Mouse (Mus musculus) lung, embryonic 15.5 days (tissue): ENCODE results near the gene Mroh3. TPM values are rescaled to one million over a fixed set of nuclear protein-coding genes. Genes with fewer than 3 reads are reported as not detected.

Experiments used
- ATAC-seq: fragments of 200-750 bp; cut with Nextera tagmentation; 2 replicates; pipeline ENCODE4 v1.8.0; 2017; ENCODE audit warnings: moderate number of reproducible peaks, borderline replicate concordance; ENCODE audit not compliant: low FRiP score, low TSS enrichment; ENCODE audit errors: extremely low read depth
- H3K27ac ChIP-seq: fragments of 300-500 bp; sonication (generic); 2 replicates; pipeline ENCODE4 v1.5.1; 2015; ENCODE audit warnings: moderate library complexity, mild to moderate bottlenecking, inconsistent platforms
- H3K27me3 ChIP-seq: fragments of 300-500 bp; sonication (generic); 2 replicates; pipeline ENCODE4 v1.6.1; 2015; ENCODE audit warnings: inconsistent platforms
- H3K36me3 ChIP-seq: fragments of 300-500 bp; sonication (generic); 2 replicates; pipeline ENCODE4 v1.6.1; 2015; ENCODE audit warnings: inconsistent platforms
- H3K4me1 ChIP-seq: fragments of 300-500 bp; sonication (generic); 2 replicates; pipeline ENCODE4 v1.6.1; 2015; ENCODE audit warnings: inconsistent platforms
- H3K4me2 ChIP-seq: fragments of 300-500 bp; sonication (generic); 2 replicates; pipeline ENCODE4 v1.6.1; 2015; ENCODE audit warnings: inconsistent platforms, mild to moderate bottlenecking, moderate library complexity
- H3K4me3 ChIP-seq: fragments of 300-500 bp; sonication (generic); 2 replicates; pipeline ENCODE4 v1.5.1; 2015; ENCODE audit warnings: mild to moderate bottlenecking, inconsistent platforms
- H3K9ac ChIP-seq: fragments of 300-500 bp; sonication (generic); 2 replicates; pipeline ENCODE4 v1.6.1; 2015; ENCODE audit warnings: inconsistent platforms
- H3K9me3 ChIP-seq: fragments of 300-500 bp; sonication (generic); 2 replicates; pipeline ENCODE4 v1.6.1; 2016; ENCODE audit warnings: inconsistent platforms
- WGBS: fragments of 180-500 bp; shearing (Covaris S2); methylation state at CpG from one replicate; pipeline ENCODE4 v1.1.7; 2015; 5-methylcytosine and 5-hydroxymethylcytosine counted together
- polyA plus RNA-seq: library from polyadenylated mRNA; unstranded; fragments of >200 nt; fragmentation: Nextera tagmentation; extraction: Ambion mirVana; gene quantifications from 2 replicates; pipeline ENCODE4 v1.2.1, GENCODE M21; 2015

The Mroh3 gene
- 0.17 and 0.25 TPM in 2 replicates for polyA plus RNA-seq

- Histone ChIP-seq H3K4me1 (no peaks in the 10 kb centered on the region), H3K9me3 (no peaks in the 10 kb centered on the region), H3K9ac (no peak within 1 kb of the TSS), H3K4me2 (no peak within 1 kb of the TSS), H3K27ac (no peak within 1 kb of the TSS), H3K4me3 (no peak within 1 kb of the TSS), H3K27me3 (no peaks in the 10 kb centered on the region), H3K36me3 (peaks cover 18% of the 10 kb centered on the region)
- 38% methylated on average over 3 of the region's 3 CpGs for WGBS
- no peak; the same call in 1 of the 2 replicates for ATAC-seq
Observed at GRCm38 (mm10) chr1:136212803-136213202, at the start of gene Mroh3. Gene Mroh3, minus strand, starts transcription at chr1:136212828.

GRCm38 (mm10) chr1:136260635-136261238, 48.1 kb upstream of the Mroh3 start, which contains the start of gene Gpr25:
Gene Gpr25, minus strand, starts transcription at chr1:136260873.
- Histone ChIP-seq H3K4me1 (peaks cover 14% of the 10 kb centered on the region), H3K9ac (no peak within 1 kb of the TSS; the same call in 1 of the 2 replicates), H3K4me2 (peak within 1 kb of the TSS; percentile 94), H3K27me3 (peaks cover 66% of the 10 kb centered on the region), H3K36me3 (no peaks in the 10 kb centered on the region), H3K9me3 (no peaks in the 10 kb centered on the region), H3K4me3 (peak within 1 kb of the TSS; percentile 51), H3K27ac (no peak within 1 kb of the TSS)
- peak; percentile 32; the same call in 1 of the 2 replicates for ATAC-seq
- 5% methylated on average over 26 of the region's 28 CpGs for WGBS

GRCm38 (mm10) chr1:136259893-136260634, 47.4 kb upstream of the Mroh3 start:
- Histone ChIP-seq H3K27me3 (peaks cover 66% of the 10 kb centered on the region), H3K36me3 (no peaks in the 10 kb centered on the region), H3K4me3 (peak overlapping the region; percentile 51), H3K9me3 (no peaks in the 10 kb centered on the region), H3K4me1 (peaks cover 14% of the 10 kb centered on the region), H3K4me2 (peak overlapping the region; percentile 94), H3K27ac (no peak overlapping the region), H3K9ac (no peak overlapping the region; the same call in 1 of the 2 replicates)
- ATAC-seq: peak; percentile 73
- under 1% methylated on average over 95 of the region's 95 CpGs for WGBS

GRCm38 (mm10) chr1:136259543-136259892, 46.9 kb upstream of the Mroh3 start:
- no peak overlapping the region for H3K27ac ChIP-seq
- no peaks in the 10 kb centered on the region for H3K36me3 ChIP-seq
- peak overlapping the region; percentile 51 for H3K4me3 ChIP-seq
- peaks cover 14% of the 10 kb centered on the region for H3K4me1 ChIP-seq
- no peak for ATAC-seq
- H3K9me3 ChIP-seq: no peaks in the 10 kb centered on the region
- H3K27me3 ChIP-seq: peaks cover 66% of the 10 kb centered on the region
- H3K4me2 ChIP-seq: peak overlapping the region; percentile 94
- 3% methylated on average over 16 of the region's 16 CpGs for WGBS
- no peak overlapping the region for H3K9ac ChIP-seq

- Histone ChIP-seq H3K36me3 (no peaks in the 10 kb centered on the region), H3K4me3 (no peak overlapping the region), H3K27ac (no peak overlapping the region), H3K9me3 (no peaks in the 10 kb centered on the region), H3K4me2 (no peak overlapping the region), H3K27me3 (peaks cover 66% of the 10 kb centered on the region), H3K9ac (no peak overlapping the region), H3K4me1 (peaks cover 14% of the 10 kb centered on the region)
- WGBS: 65% methylated on average over 9 of the region's 9 CpGs
- no peak for ATAC-seq
Observed at GRCm38 (mm10) chr1:136258495-136258894, 45.9 kb upstream of the Mroh3 start.

- Histone ChIP-seq H3K27me3 (peaks cover 43% of the 10 kb centered on the region), H3K9ac (no peak overlapping the region), H3K36me3 (no peaks in the 10 kb centered on the region), H3K4me2 (no peak overlapping the region), H3K9me3 (no peaks in the 10 kb centered on the region), H3K4me1 (peaks cover 12% of the 10 kb centered on the region), H3K4me3 (no peak overlapping the region), H3K27ac (no peak overlapping the region)
- WGBS: 43% methylated on average over 8 of the region's 8 CpGs
- ATAC-seq: no peak
Observed at GRCm38 (mm10) chr1:136255657-136256056, 43.0 kb upstream of the Mroh3 start.

GRCm38 (mm10) chr1:136255174-136255573, 42.5 kb upstream of the Mroh3 start:
- no peak for ATAC-seq
- WGBS: 30% methylated on average over 6 of the region's 6 CpGs
- Histone ChIP-seq H3K27ac (no peak overlapping the region), H3K9ac (no peak overlapping the region), H3K9me3 (no peaks in the 10 kb centered on the region), H3K36me3 (no peaks in the 10 kb centered on the region), H3K27me3 (peaks cover 38% of the 10 kb centered on the region), H3K4me2 (no peak overlapping the region), H3K4me3 (no peak overlapping the region), H3K4me1 (peaks cover 8% of the 10 kb centered on the region)

GRCm38 (mm10) chr1:136254503-136255065, 42.0 kb upstream of the Mroh3 start:
- 52% methylated on average over 10 of the region's 10 CpGs for WGBS
- Histone ChIP-seq H3K36me3 (no peaks in the 10 kb centered on the region), H3K27ac (no peak overlapping the region), H3K4me2 (no peak overlapping the region), H3K27me3 (peaks cover 32% of the 10 kb centered on the region), H3K4me3 (no peak overlapping the region), H3K9me3 (no peaks in the 10 kb centered on the region), H3K4me1 (peaks cover 2% of the 10 kb centered on the region), H3K9ac (no peak overlapping the region)
- ATAC-seq: no peak

- H3K4me3 ChIP-seq: no peak overlapping the region
- no peak overlapping the region for H3K4me2 ChIP-seq
- no peak for ATAC-seq
- 16% methylated on average over 2 of the region's 2 CpGs for WGBS
- H3K9ac ChIP-seq: no peak overlapping the region
- H3K9me3 ChIP-seq: no peaks in the 10 kb centered on the region
- no peaks in the 10 kb centered on the region for H3K36me3 ChIP-seq
- no peaks in the 10 kb centered on the region for H3K4me1 ChIP-seq
- no peak overlapping the region for H3K27ac ChIP-seq
- H3K27me3 ChIP-seq: peaks cover 21% of the 10 kb centered on the region
Observed at GRCm38 (mm10) chr1:136253472-136253871, 40.8 kb upstream of the Mroh3 start.

GRCm38 (mm10) chr1:136249662-136250061, 37.0 kb upstream of the Mroh3 start:
- no peaks in the 10 kb centered on the region for H3K36me3 ChIP-seq
- H3K4me1 ChIP-seq: no peaks in the 10 kb centered on the region
- no peak overlapping the region for H3K4me3 ChIP-seq
- H3K27ac ChIP-seq: no peak overlapping the region
- ATAC-seq: no peak
- no peaks in the 10 kb centered on the region for H3K27me3 ChIP-seq
- H3K9me3 ChIP-seq: no peaks in the 10 kb centered on the region
- no peak overlapping the region for H3K9ac ChIP-seq
- no peak overlapping the region for H3K4me2 ChIP-seq
- 33% methylated on average over 5 of the region's 5 CpGs for WGBS

GRCm38 (mm10) chr1:136247393-136247792, 34.8 kb upstream of the Mroh3 start:
- Histone ChIP-seq H3K9me3 (no peaks in the 10 kb centered on the region), H3K36me3 (no peaks in the 10 kb centered on the region), H3K4me1 (no peaks in the 10 kb centered on the region), H3K27me3 (no peaks in the 10 kb centered on the region), H3K4me2 (no peak overlapping the region), H3K27ac (no peak overlapping the region), H3K4me3 (no peak overlapping the region), H3K9ac (no peak overlapping the region)
- WGBS: 86% methylated on average over 5 of the region's 5 CpGs
- ATAC-seq: no peak

- 69% methylated on average over 5 of the region's 5 CpGs for WGBS
Observed at GRCm38 (mm10) chr1:136244469-136244868, 31.8 kb upstream of the Mroh3 start.

More at GRCm38 (mm10) chr1:136244469-136244868, 31.8 kb upstream of the Mroh3 start:
- no peaks in the 10 kb centered on the region for H3K27me3 ChIP-seq
- H3K4me3 ChIP-seq: no peak overlapping the region
- H3K4me2 ChIP-seq: no peak overlapping the region
- H3K36me3 ChIP-seq: no peaks in the 10 kb centered on the region
- H3K9me3 ChIP-seq: no peaks in the 10 kb centered on the region
- no peak for ATAC-seq
- no peak overlapping the region for H3K27ac ChIP-seq
- no peaks in the 10 kb centered on the region for H3K4me1 ChIP-seq
- no peak overlapping the region for H3K9ac ChIP-seq
